Mouse (Mus musculus) left cerebral cortex, adult 2 months (tissue): ENCODE measurements around the gene Plcg2. TPM values are rescaled to one million over a fixed set of nuclear protein-coding genes. Genes with fewer than 3 reads are reported as not detected.
A peak's percentile ranks its signal among the peaks of the same experiment; 100 is the strongest.

Experiments
- DNase-seq, 2 experiments: peaks; one replicate each; pipeline ENCODE4 v3.0.0; 2021 to 2022; ENCODE audit warnings: low spot score in 2 of 2, mixed read lengths in 1 of 2; ENCODE audit errors: extremely low spot score in 1 of 2
- H3K27ac ChIP-seq: fragments of 200-600 bp; 2 replicates; pipeline ENCODE4 v1.8.1; 2022
- H3K4me3 ChIP-seq: fragments of 200-600 bp; 2 replicates; pipeline ENCODE4 v1.8.1; 2022
- CTCF ChIP-seq: fragments of 200-600 bp; IDR thresholded peaks from 2 replicates; pipeline ENCODE4 v1.8.1; 2022; ENCODE audit warnings: antibody characterized with exemption, mild to moderate bottlenecking, moderate library complexity
- intact Hi-C: fragments of 180-260 bp; cut with DNase I; formaldehyde crosslinking; loops from one replicate; pipeline ENCODE4 v1.15.1; 2025
- total RNA-seq, 2 experiments: library from RNA; stranded (reverse); gene quantifications; 2 replicates each; pipeline ENCODE4 v1.2.3; 2021

Gene Plcg2
- total RNA-seq, 2 experiments from 2014 or later: 2.4 to 2.9 TPM

GRCm38 (mm10) chr8:117470342-117470781 lies 27.7 kb upstream of the Plcg2 start:
- peak; percentile 86 to 89 for DNase-seq
- Histone ChIP-seq H3K4me3 (peak overlapping the region; percentile 28), H3K27ac (peak overlapping the region; percentile 94)
- intact Hi-C loops: loop anchor here (2.0 to 10.0 kb wide), 4 partner anchors 246 to 476 kb away; partner anchors contain the start of gene Gcsh
- no peak; the same call in 1 of the 2 replicates for TF ChIP-seq CTCF

- Histone ChIP-seq H3K4me3 (no peak overlapping the region), H3K27ac (peak overlapping the region; percentile 86)
- intact Hi-C loops: loop anchor here (1.0 to 10.0 kb wide), 5 partner anchors 246 to 476 kb away; partner anchors contain the start of gene Gcsh
- TF ChIP-seq CTCF: peak; percentile 84
- DNase-seq: peak; percentile 74 to 79
Measured at GRCm38 (mm10) chr8:117471174-117471573, 26.9 kb upstream of the Plcg2 start.

- intact Hi-C loops: loop anchor here (1.0 to 10.0 kb wide), 5 partner anchors 247 to 477 kb away; partner anchors contain the start of gene Gcsh
- DNase-seq: no peak
- no peak for TF ChIP-seq CTCF
- Histone ChIP-seq H3K4me3 (no peak overlapping the region), H3K27ac (no peak overlapping the region)
Measured at GRCm38 (mm10) chr8:117471655-117472054, 26.4 kb upstream of the Plcg2 start.

- no peak for TF ChIP-seq CTCF
- Histone ChIP-seq H3K4me3 (no peak overlapping the region), H3K27ac (no peak overlapping the region)
- intact Hi-C loops: loop anchor here (10.0 kb wide), 1 partner anchor 478 kb away; the partner anchor contains the start of gene Gcsh
- no peak for DNase-seq
Measured at GRCm38 (mm10) chr8:117472332-117472731, 25.8 kb upstream of the Plcg2 start.

GRCm38 (mm10) chr8:117474944-117475343 lies 23.1 kb upstream of the Plcg2 start:
- DNase-seq: peak; percentile 88 to 95
- Histone ChIP-seq H3K4me3 (no peak overlapping the region), H3K27ac (no peak overlapping the region)
- intact Hi-C loops: loop anchor here (2.0 to 10.0 kb wide), 3 partner anchors 94 to 533 kb away; partner anchors contain the start of genes Atmin and Gcsh
- TF ChIP-seq CTCF: peak; percentile 79

GRCm38 (mm10) chr8:117475819-117476218 lies 22.3 kb upstream of the Plcg2 start:
- Histone ChIP-seq H3K27ac (no peak overlapping the region), H3K4me3 (no peak overlapping the region)
- intact Hi-C loops: loop anchor here (2.0 to 10.0 kb wide), 3 partner anchors 93 to 534 kb away; partner anchors contain the start of genes Atmin and Gcsh
- TF ChIP-seq CTCF: no peak
- DNase-seq: no peak

- intact Hi-C loops: loop anchor here (5.0 to 10.0 kb wide), 2 partner anchors 483 to 536 kb away; partner anchors contain the start of genes Atmin and Gcsh
Measured at GRCm38 (mm10) chr8:117478082-117478481, 20.0 kb upstream of the Plcg2 start.

GRCm38 (mm10) chr8:117479996-117480395 lies 18.1 kb upstream of the Plcg2 start:
- H3K27ac ChIP-seq: no peak overlapping the region
- DNase-seq: no peak
- TF ChIP-seq CTCF: no peak
- intact Hi-C loops: loop anchor here (5.0 to 10.0 kb wide), 2 partner anchors 485 to 538 kb away; partner anchors contain the start of genes Atmin and Gcsh
- H3K4me3 ChIP-seq: no peak overlapping the region

More at GRCm38 (mm10) chr8:117478082-117478481, 20.0 kb upstream of the Plcg2 start:
- Histone ChIP-seq H3K4me3 (no peak overlapping the region), H3K27ac (no peak overlapping the region)
- TF ChIP-seq CTCF: no peak
- DNase-seq: no peak

- intact Hi-C loops: no loop called here
- Histone ChIP-seq H3K4me3 (no peak overlapping the region), H3K27ac (no peak overlapping the region)
- no peak for DNase-seq
- TF ChIP-seq CTCF: no peak
Measured at GRCm38 (mm10) chr8:117480516-117480915, 17.6 kb upstream of the Plcg2 start.

GRCm38 (mm10) chr8:117481830-117482229 lies 16.3 kb upstream of the Plcg2 start:
- no peak for DNase-seq
- intact Hi-C loops: no loop called here
- no peak overlapping the region for H3K4me3 ChIP-seq
- TF ChIP-seq CTCF: no peak
- H3K27ac ChIP-seq: no peak overlapping the region

GRCm38 (mm10) chr8:117484731-117485130 lies 13.4 kb upstream of the Plcg2 start:
- Histone ChIP-seq H3K27ac (no peak overlapping the region), H3K4me3 (no peak overlapping the region)
- no peak for DNase-seq
- intact Hi-C loops: no loop called here
- no peak for TF ChIP-seq CTCF

GRCm38 (mm10) chr8:117485316-117485715 lies 12.8 kb upstream of the Plcg2 start:
- Histone ChIP-seq H3K4me3 (no peak overlapping the region), H3K27ac (no peak overlapping the region)
- intact Hi-C loops: no loop called here
- no peak for TF ChIP-seq CTCF
- no peak for DNase-seq
